Mouse (Mus musculus) myocyte (in vitro differentiated cells): ENCODE measurements at regions not wholly inside any gene's neighbourhood (a gene's known extent, or its start where the extent isn't known, plus 50 kb on each side); places are given as distances from the start of the nearest gene placed in this dataset.

Experiments
- H3K27me3 ChIP-seq: one replicate; pipeline ENCODE4 v1.6.1; 2011; ENCODE audit not compliant: control insufficient read depth, insufficient read depth, insufficient read length
- H3K36me3 ChIP-seq: one replicate; pipeline ENCODE4 v1.6.1; 2011; ENCODE audit not compliant: control insufficient read depth, insufficient read depth
- H3K4me2 ChIP-seq: one replicate; pipeline ENCODE4 v1.6.1; 2011; ENCODE audit warnings: low read depth, control low read depth
- H3K4me3 ChIP-seq: one replicate; pipeline ENCODE4 v1.5.1; 2011; ENCODE audit warnings: mild to moderate bottlenecking, control low read depth, moderate library complexity
- H3K79me2 ChIP-seq: one replicate; pipeline ENCODE4 v1.6.1; 2011; ENCODE audit not compliant: control insufficient read depth, insufficient read depth
- H3ac ChIP-seq: one replicate; pipeline ENCODE4 v1.6.1; 2011; ENCODE audit not compliant: control insufficient read depth, insufficient read length
- CEBPB ChIP-seq: IDR thresholded peaks from 2 replicates; pipeline ENCODE4 v1.6.1; 2011; ENCODE audit warnings: mild to moderate bottlenecking, moderate library complexity; ENCODE audit not compliant: poor library complexity, insufficient read depth, severe bottlenecking
- E2F4 ChIP-seq: IDR thresholded peaks from one replicate; pipeline ENCODE4 v1.6.1; 2011; ENCODE audit warnings: mild to moderate bottlenecking, control low read depth, moderate library complexity; ENCODE audit not compliant: insufficient read depth
- MAX ChIP-seq: IDR thresholded peaks from one replicate; pipeline ENCODE4 v1.6.1; 2011; ENCODE audit warnings: low read depth, mild to moderate bottlenecking, control low read depth
- MYOD1 ChIP-seq, 3 experiments: IDR thresholded peaks; one replicate each; pipeline ENCODE4 v1.6.1; 2011; ENCODE audit warnings: control low read depth in 2 of 3, low read depth in 2 of 3, mild to moderate bottlenecking in 2 of 3, moderate library complexity in 1 of 3; ENCODE audit not compliant: insufficient read length in 2 of 3, control insufficient read depth in 1 of 3
- MYOG ChIP-seq, 3 experiments: IDR thresholded peaks; one replicate each; pipeline ENCODE4 v1.6.1; 2011; ENCODE audit warnings: control low read depth in 2 of 3, low read depth in 2 of 3, mild to moderate bottlenecking in 2 of 3; ENCODE audit not compliant: insufficient read length in 2 of 3, control insufficient read depth in 1 of 3, insufficient read depth in 1 of 3
- POLR2A ChIP-seq: IDR thresholded peaks from one replicate; pipeline ENCODE4 v1.6.1; 2011; ENCODE audit warnings: low read depth, mild to moderate bottlenecking, control low read depth, moderate library complexity; ENCODE audit not compliant: insufficient read length
- POLR2AphosphoS2 ChIP-seq: IDR thresholded peaks from one replicate; pipeline ENCODE4 v1.6.1; 2011; ENCODE audit warnings: low read depth, control low read depth; ENCODE audit not compliant: insufficient read length
- REST ChIP-seq: IDR thresholded peaks from one replicate; pipeline ENCODE4 v1.6.1; 2011; ENCODE audit warnings: mild to moderate bottlenecking, control low read depth, moderate library complexity; ENCODE audit not compliant: insufficient read depth, insufficient read length
- SRF ChIP-seq: IDR thresholded peaks from one replicate; pipeline ENCODE4 v1.6.1; 2011; ENCODE audit warnings: low read depth; ENCODE audit not compliant: control insufficient read depth, insufficient read length
- TCF12 ChIP-seq: IDR thresholded peaks from one replicate; pipeline ENCODE4 v1.6.1; 2011; ENCODE audit warnings: mild to moderate bottlenecking, control low read depth; ENCODE audit not compliant: poor library complexity, insufficient read depth, severe bottlenecking
- TCF3 ChIP-seq: IDR thresholded peaks from one replicate; pipeline ENCODE4 v1.6.1; 2011; ENCODE audit warnings: low read depth, control low read depth; ENCODE audit not compliant: insufficient read length
- USF1 ChIP-seq: IDR thresholded peaks from one replicate; pipeline ENCODE4 v1.6.1; 2011; ENCODE audit warnings: low read depth, mild to moderate bottlenecking, control low read depth, moderate library complexity

DNA sequence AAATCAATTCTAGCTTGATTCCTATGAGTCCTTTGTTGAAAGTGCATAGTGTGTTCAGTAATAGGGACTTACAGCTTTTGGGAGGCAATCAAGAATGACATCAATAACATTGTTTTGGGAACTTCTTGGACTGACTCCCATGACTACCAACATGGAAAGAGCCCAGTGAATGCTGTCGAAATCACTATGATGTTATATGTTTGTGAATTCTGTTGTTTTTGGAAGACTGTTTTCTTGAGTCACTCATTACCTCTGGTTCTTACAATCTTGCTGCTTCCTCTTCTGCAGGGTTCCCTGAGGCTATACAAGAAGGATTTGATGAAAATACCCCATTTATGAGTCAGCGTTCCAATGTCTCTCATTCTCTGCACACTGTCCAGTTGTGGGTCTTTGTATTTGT is 371.4 kb upstream of the Pdcd1 start:
- H3K4me3 ChIP-seq = no peak overlapping the region
- H3ac ChIP-seq = no peak overlapping the region
- no peaks in the 10 kb centered on the region for H3K79me2 ChIP-seq
- no peak overlapping the region for H3K4me2 ChIP-seq
- TF ChIP-seq USF1 = no peak
- TF ChIP-seq REST = no peak
- no peak for TF ChIP-seq POLR2AphosphoS2
- no peak for TF ChIP-seq MYOD1 (IDR thresholded peaks at IDR 0.05; ENCODE audit: control insufficient read depth in 1 of 3, insufficient read length in 2 of 3, low read depth in 2 of 3)
- TF ChIP-seq E2F4 = no peak
- no peak for TF ChIP-seq MYOG (IDR thresholded peaks at IDR 0.05; ENCODE audit: control insufficient read depth in 1 of 3, insufficient read depth in 1 of 3, insufficient read length in 2 of 3, low read depth in 2 of 3)
- no peak for TF ChIP-seq TCF3
- no peak for TF ChIP-seq POLR2A
- TF ChIP-seq TCF12 = no peak
- no peak for TF ChIP-seq MAX
- no peak for TF ChIP-seq SRF
- no peak for TF ChIP-seq CEBPB
- no peaks in the 10 kb centered on the region for H3K27me3 ChIP-seq
- H3K36me3 ChIP-seq = no peaks in the 10 kb centered on the region

DNA sequence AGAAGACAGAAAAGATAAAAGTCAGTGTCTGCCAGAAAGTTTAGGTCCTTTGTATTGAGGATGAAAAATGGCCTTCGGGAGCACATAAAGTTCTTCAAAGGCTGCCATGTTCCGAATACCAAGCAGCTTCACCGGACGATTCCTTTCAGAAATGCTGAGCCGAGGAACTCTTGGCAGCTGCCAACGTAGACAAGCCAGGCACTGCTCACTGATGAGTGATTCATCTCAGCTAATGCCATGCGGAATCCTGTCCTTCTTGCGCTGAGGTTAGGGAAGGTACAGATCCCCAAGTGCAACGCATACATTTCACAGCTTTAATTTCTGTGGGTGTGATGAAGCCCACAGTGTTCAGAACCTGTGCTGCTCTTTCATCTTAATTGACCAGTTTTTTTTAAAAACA is 360.7 kb upstream of the Pdcd1 start:
- Histone ChIP-seq H3K79me2 (no peaks in the 10 kb centered on the region), H3K4me3 (no peak overlapping the region), H3K36me3 (no peaks in the 10 kb centered on the region), H3K4me2 (no peak overlapping the region), H3K27me3 (no peaks in the 10 kb centered on the region), H3ac (no peak overlapping the region)
- no peak for TF ChIP-seq POLR2AphosphoS2
- TF ChIP-seq REST = no peak
- TF ChIP-seq TCF3 = no peak
- no peak for TF ChIP-seq E2F4
- no peak for TF ChIP-seq MAX
- no peak for TF ChIP-seq MYOD1 (IDR thresholded peaks at IDR 0.05; ENCODE audit: control insufficient read depth in 1 of 3, insufficient read length in 2 of 3, low read depth in 2 of 3)
- no peak for TF ChIP-seq POLR2A
- no peak for TF ChIP-seq CEBPB
- TF ChIP-seq SRF = no peak
- no peak for TF ChIP-seq MYOG (IDR thresholded peaks at IDR 0.05; ENCODE audit: control insufficient read depth in 1 of 3, insufficient read depth in 1 of 3, insufficient read length in 2 of 3, low read depth in 2 of 3)
- TF ChIP-seq TCF12 = no peak
- TF ChIP-seq USF1 = no peak

DNA sequence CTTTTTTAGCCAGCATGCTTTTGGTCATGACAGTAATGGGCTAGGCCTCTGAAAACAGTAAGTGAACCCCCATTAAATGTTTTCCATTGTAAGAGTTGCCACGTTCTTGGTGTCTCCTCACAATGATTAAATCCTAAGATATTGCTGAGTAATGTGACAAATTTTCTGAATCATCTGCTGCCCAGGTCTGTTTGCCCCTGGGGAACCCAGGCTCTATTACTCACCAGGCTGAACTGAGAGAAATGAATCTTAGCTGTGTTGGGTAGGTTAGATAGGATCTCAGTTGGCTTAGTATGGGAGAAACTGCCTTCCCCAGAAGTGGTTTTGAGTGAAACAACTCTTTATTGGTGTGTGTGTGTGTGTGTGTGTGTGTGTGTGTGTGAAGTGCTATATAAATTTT is 314.3 kb upstream of the Pdcd1 start:
- Histone ChIP-seq H3K4me3 (no peak overlapping the region), H3K36me3 (no peaks in the 10 kb centered on the region), H3ac (no peak overlapping the region), H3K4me2 (no peak overlapping the region), H3K27me3 (no peaks in the 10 kb centered on the region), H3K79me2 (no peaks in the 10 kb centered on the region)
- TF ChIP-seq SRF = no peak
- no peak for TF ChIP-seq MAX
- TF ChIP-seq POLR2A = no peak
- no peak for TF ChIP-seq MYOD1 (IDR thresholded peaks at IDR 0.05; ENCODE audit: control insufficient read depth in 1 of 3, insufficient read length in 2 of 3, low read depth in 2 of 3)
- TF ChIP-seq USF1 = no peak

DNA sequence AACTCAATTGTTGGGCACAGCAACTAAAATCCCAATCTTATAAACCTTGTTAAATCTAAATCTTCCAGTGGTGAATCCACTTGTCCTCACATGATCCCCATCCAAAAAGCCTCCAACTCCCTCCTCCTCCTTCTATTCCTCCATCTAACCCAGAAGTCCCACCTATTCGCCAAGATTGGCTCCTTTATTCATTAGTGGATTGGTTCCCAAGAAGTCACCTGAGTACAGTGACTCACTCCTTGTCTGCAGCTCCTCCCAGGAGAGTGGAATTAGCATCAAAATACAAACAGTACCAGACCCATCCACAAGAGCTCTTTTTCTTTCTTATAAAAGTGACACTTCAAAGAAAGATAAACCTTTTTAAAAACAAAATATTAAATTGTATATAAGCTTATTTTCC is 304.6 kb upstream of the Pdcd1 start:
- no peak overlapping the region for H3ac ChIP-seq
- TF ChIP-seq MYOG (IDR thresholded peaks at IDR 0.05; ENCODE audit: control insufficient read depth in 1 of 3, insufficient read depth in 1 of 3, insufficient read length in 2 of 3, low read depth in 2 of 3) (no peak), REST (no peak), USF1 (no peak), SRF (no peak), MAX (no peak), POLR2AphosphoS2 (no peak)
- no peak overlapping the region for H3K4me2 ChIP-seq

DNA sequence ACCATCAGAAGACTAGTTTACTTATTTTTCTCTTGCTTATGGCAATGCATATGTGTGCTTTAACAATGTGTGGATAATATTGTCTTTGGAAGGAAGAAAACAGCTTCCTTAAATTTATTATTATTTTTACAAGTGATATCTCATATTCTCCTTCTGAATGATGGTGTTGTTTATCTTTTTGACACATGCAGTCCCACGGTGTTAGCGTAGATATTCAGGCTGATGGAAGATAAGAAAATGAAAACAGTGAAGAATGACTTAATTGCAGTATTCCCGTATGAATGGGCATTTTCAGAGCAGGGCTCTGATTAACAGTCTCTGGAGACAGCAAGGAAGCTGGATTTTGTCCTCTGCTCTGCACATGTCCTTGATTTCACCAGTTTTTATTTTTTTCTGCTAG is 303.5 kb upstream of the Pdcd1 start:
- no peaks in the 10 kb centered on the region for H3K36me3 ChIP-seq
- no peak overlapping the region for H3K4me3 ChIP-seq
- no peak for TF ChIP-seq USF1
- TF ChIP-seq POLR2AphosphoS2 = no peak
- no peak for TF ChIP-seq MYOD1 (IDR thresholded peaks at IDR 0.05; ENCODE audit: control insufficient read depth in 1 of 3, insufficient read length in 2 of 3, low read depth in 2 of 3)
- TF ChIP-seq MYOG (IDR thresholded peaks at IDR 0.05; ENCODE audit: control insufficient read depth in 1 of 3, insufficient read depth in 1 of 3, insufficient read length in 2 of 3, low read depth in 2 of 3) = no peak
- no peak for TF ChIP-seq TCF3
- no peak for TF ChIP-seq POLR2A
- TF ChIP-seq REST = no peak
- no peak for TF ChIP-seq CEBPB
- no peak for TF ChIP-seq MAX
- TF ChIP-seq E2F4 = no peak
- TF ChIP-seq SRF = no peak
- TF ChIP-seq TCF12 = no peak
- no peak overlapping the region for H3K4me2 ChIP-seq
- no peak overlapping the region for H3ac ChIP-seq
- no peaks in the 10 kb centered on the region for H3K79me2 ChIP-seq
- H3K27me3 ChIP-seq = no peaks in the 10 kb centered on the region

More for the DNA sequence above, 304.6 kb upstream of the Pdcd1 start:
- Histone ChIP-seq H3K36me3 (no peaks in the 10 kb centered on the region), H3K79me2 (no peaks in the 10 kb centered on the region), H3K4me3 (no peak overlapping the region), H3K27me3 (no peaks in the 10 kb centered on the region)
